Mouse (Mus musculus) c-Kit-negative CD71-positive TER-119-positive erythroid progenitor cells, embryonic 14.5 days (primary cell): ENCODE results near the gene Nr1d1.
A peak's percentile ranks its signal among the peaks of the same experiment; 100 is the strongest.

ENCODE experiments used
- DNase-seq: peaks from one replicate; pipeline ENCODE4 v3.0.0-alpha.2; 2013; ENCODE audit warnings: low read depth, low spot score

The Nr1d1 gene

GRCm38 (mm10) chr11:98751221-98751782 lies 23.8 kb downstream of the Nr1d1 start:
- no peak for DNase-seq

- DNase-seq: no peak
Observed at GRCm38 (mm10) chr11:98750351-98751201, 24.6 kb downstream of the Nr1d1 start.

GRCm38 (mm10) chr11:98749716-98750115 lies 25.4 kb downstream of the Nr1d1 start:
- no peak for DNase-seq

- DNase-seq: no peak
Observed at GRCm38 (mm10) chr11:98748506-98749416, 26.4 kb downstream of the Nr1d1 start.

- no peak for DNase-seq
Observed at GRCm38 (mm10) chr11:98747804-98748505, 27.2 kb downstream of the Nr1d1 start.

GRCm38 (mm10) chr11:98746855-98747693 lies 28.1 kb downstream of the Nr1d1 start:
- no peak for DNase-seq

- DNase-seq: no peak
Observed at GRCm38 (mm10) chr11:98745932-98746853, 28.9 kb downstream of the Nr1d1 start.

GRCm38 (mm10) chr11:98744456-98745019 lies 30.6 kb downstream of the Nr1d1 start:
- no peak for DNase-seq

- DNase-seq: no peak
Observed at GRCm38 (mm10) chr11:98743655-98744345, 31.3 kb downstream of the Nr1d1 start.

GRCm38 (mm10) chr11:98742397-98743291 lies 32.5 kb downstream of the Nr1d1 start:
- no peak for DNase-seq

- no peak for DNase-seq
Observed at GRCm38 (mm10) chr11:98741622-98742396, 33.3 kb downstream of the Nr1d1 start.

GRCm38 (mm10) chr11:98741051-98741620 lies 34.0 kb downstream of the Nr1d1 start:
- DNase-seq: no peak

- peak; percentile 60 for DNase-seq
Observed at GRCm38 (mm10) chr11:98740393-98741050, 34.6 kb downstream of the Nr1d1 start, which contains the start of gene Thra. Gene Thra, plus strand, starts transcription at chr11:98740638.

- no peak for DNase-seq
Observed at GRCm38 (mm10) chr11:98740026-98740392, 35.1 kb downstream of the Nr1d1 start.

- DNase-seq: no peak
Observed at GRCm38 (mm10) chr11:98738925-98739324, 36.2 kb downstream of the Nr1d1 start.

- no peak for DNase-seq
Observed at GRCm38 (mm10) chr11:98738428-98738911, 36.7 kb downstream of the Nr1d1 start.
